Mouse (Mus musculus) ovary, adult 18-20 months (tissue): Measurements from ENCODE around the gene Ddr2.

ENCODE experiments used
- DNase-seq: peaks from one replicate; pipeline ENCODE4 v3.0.0; 2022; ENCODE audit warnings: low spot score, mixed read lengths

Gene Ddr2

GRCm38 (mm10) chr1:169948280-169948679 is 162.3 kb downstream of the Ddr2 start:
- no peak for DNase-seq

GRCm38 (mm10) chr1:169947654-169948053 is 162.9 kb downstream of the Ddr2 start:
- no peak for DNase-seq

GRCm38 (mm10) chr1:169946004-169946403 is 164.6 kb downstream of the Ddr2 start:
- no peak for DNase-seq

GRCm38 (mm10) chr1:169939345-169939744 is 171.2 kb downstream of the Ddr2 start:
- no peak for DNase-seq

GRCm38 (mm10) chr1:169934005-169934725 is 176.4 kb downstream of the Ddr2 start:
- DNase-seq = no peak

GRCm38 (mm10) chr1:169932122-169932746 is 178.3 kb downstream of the Ddr2 start:
- no peak for DNase-seq

GRCm38 (mm10) chr1:169931698-169932097 is 178.9 kb downstream of the Ddr2 start:
- DNase-seq = no peak

GRCm38 (mm10) chr1:169928454-169928971 is 182.0 kb downstream of the Ddr2 start, which contains the start of gene Ccdc190:
TSS of gene Ccdc190 (plus strand) at chr1:169928648.
- no peak for DNase-seq

- DNase-seq = no peak
Measured at GRCm38 (mm10) chr1:169927753-169928369, 182.7 kb downstream of the Ddr2 start.

- no peak for DNase-seq
Measured at GRCm38 (mm10) chr1:169924567-169924966, 186.0 kb downstream of the Ddr2 start.
